Mouse (Mus musculus): ENCODE data around the gene Shank2. TPM values are rescaled to one million over a fixed set of nuclear protein-coding genes. Genes with fewer than 3 reads are reported as not detected.
A peak's percentile ranks its signal among the peaks of the same experiment; 100 is the strongest.

Gene Shank2
- polyA plus RNA-seq, 1 experiment from 2014 or later: 1.5 TPM

GRCm38 (mm10) chr7:144234783-144235182 lies 233.1 kb downstream of the Shank2 start:
- Histone ChIP-seq H3K27ac (no peak overlapping the region), H3K27me3 (no peaks in the 10 kb centered on the region), H3K9ac (no peak overlapping the region), H3K4me1 (peaks cover 16% of the 10 kb centered on the region), H3K9me3 (no peaks in the 10 kb centered on the region), H3K36me3 (no peaks in the 10 kb centered on the region), H3K4me2 (no peak overlapping the region), H3K4me3 (no peak overlapping the region)
- no peak for ATAC-seq (ENCODE audit: insufficient number of reproducible peaks, insufficient read depth, low FRiP score, low TSS enrichment, low read depth)
- 55% methylated on average over 5 of the region's 5 CpGs for WGBS

- Histone ChIP-seq H3K4me1 (peaks cover 24% of the 10 kb centered on the region), H3K27ac (no peak overlapping the region), H3K4me3 (no peak overlapping the region), H3K27me3 (no peaks in the 10 kb centered on the region), H3K9ac (no peak overlapping the region), H3K36me3 (no peaks in the 10 kb centered on the region), H3K9me3 (no peaks in the 10 kb centered on the region), H3K4me2 (no peak overlapping the region)
- 80% methylated on average over 4 of the region's 4 CpGs for WGBS
- ATAC-seq (ENCODE audit: insufficient number of reproducible peaks, insufficient read depth, low FRiP score, low TSS enrichment, low read depth): no peak
These were observed 233.8 kb downstream of the Shank2 start for GRCm38 (mm10) chr7:144235523-144235922.

GRCm38 (mm10) chr7:144236802-144237201 lies 235.1 kb downstream of the Shank2 start:
- no peak overlapping the region for H3K27ac ChIP-seq
- 75% methylated on average over 13 of the region's 13 CpGs for WGBS

GRCm38 (mm10) chr7:144238409-144238808 lies 236.7 kb downstream of the Shank2 start:
- H3K4me1 ChIP-seq: peaks cover 28% of the 10 kb centered on the region
- H3K9me3 ChIP-seq: no peaks in the 10 kb centered on the region
- peak overlapping the region; percentile 4; the same call in 1 of the 2 replicates for H3K4me3 ChIP-seq
- no peak overlapping the region for H3K27ac ChIP-seq
- no peaks in the 10 kb centered on the region for H3K27me3 ChIP-seq
- no peak overlapping the region for H3K9ac ChIP-seq
- ATAC-seq (ENCODE audit: insufficient number of reproducible peaks, insufficient read depth, low FRiP score, low TSS enrichment, low read depth): no peak
- H3K4me2 ChIP-seq: peak overlapping the region; percentile 46
- 24% methylated on average over 12 of the region's 12 CpGs for WGBS
- H3K36me3 ChIP-seq: no peaks in the 10 kb centered on the region

More at GRCm38 (mm10) chr7:144236802-144237201, 235.1 kb downstream of the Shank2 start:
- ATAC-seq (ENCODE audit: insufficient number of reproducible peaks, insufficient read depth, low FRiP score, low TSS enrichment, low read depth): no peak
- Histone ChIP-seq H3K4me1 (peaks cover 24% of the 10 kb centered on the region), H3K9ac (no peak overlapping the region), H3K4me3 (no peak overlapping the region), H3K36me3 (no peaks in the 10 kb centered on the region), H3K27me3 (no peaks in the 10 kb centered on the region), H3K9me3 (no peaks in the 10 kb centered on the region), H3K4me2 (no peak overlapping the region)

GRCm38 (mm10) chr7:144238992-144239391 lies 237.3 kb downstream of the Shank2 start:
- ATAC-seq (ENCODE audit: insufficient number of reproducible peaks, insufficient read depth, low FRiP score, low TSS enrichment, low read depth): no peak
- Histone ChIP-seq H3K36me3 (no peaks in the 10 kb centered on the region), H3K4me1 (peaks cover 28% of the 10 kb centered on the region), H3K9ac (0 out of 2 replicates have a peak overlapping the region, but pooled peaks have one; percentile 3), H3K4me2 (peak overlapping the region; percentile 46), H3K27me3 (no peaks in the 10 kb centered on the region), H3K9me3 (no peaks in the 10 kb centered on the region), H3K27ac (no peak overlapping the region), H3K4me3 (peak overlapping the region; percentile 4)
- 38% methylated on average over 12 of the region's 12 CpGs for whole genome bisulfite sequencing

- Histone ChIP-seq H3K27me3 (no peaks in the 10 kb centered on the region), H3K4me1 (peaks cover 28% of the 10 kb centered on the region), H3K4me2 (peak overlapping the region; percentile 46; the same call in 1 of the 2 replicates), H3K9ac (0 out of 2 replicates have a peak overlapping the region, but pooled peaks have one; percentile 3), H3K36me3 (no peaks in the 10 kb centered on the region), H3K4me3 (no peak overlapping the region), H3K27ac (no peak overlapping the region), H3K9me3 (no peaks in the 10 kb centered on the region)
- WGBS: 44% methylated on average over 6 of the region's 6 CpGs
- no peak for ATAC-seq (ENCODE audit: insufficient number of reproducible peaks, insufficient read depth, low FRiP score, low TSS enrichment, low read depth)
These were observed 238.0 kb downstream of the Shank2 start for GRCm38 (mm10) chr7:144239571-144240370.

- no peak overlapping the region for H3K4me3 ChIP-seq
- WGBS: 72% methylated on average over 4 of the region's 4 CpGs
- ATAC-seq (ENCODE audit: insufficient number of reproducible peaks, insufficient read depth, low FRiP score, low TSS enrichment, low read depth): no peak
- H3K9ac ChIP-seq: no peak overlapping the region
- H3K9me3 ChIP-seq: no peaks in the 10 kb centered on the region
- no peaks in the 10 kb centered on the region for H3K36me3 ChIP-seq
- H3K27me3 ChIP-seq: no peaks in the 10 kb centered on the region
- no peak overlapping the region for H3K4me2 ChIP-seq
- H3K4me1 ChIP-seq: peaks cover 28% of the 10 kb centered on the region
- H3K27ac ChIP-seq: no peak overlapping the region
These were observed 239.1 kb downstream of the Shank2 start for GRCm38 (mm10) chr7:144240736-144241343.

- Histone ChIP-seq H3K4me3 (no peak overlapping the region), H3K9me3 (no peaks in the 10 kb centered on the region), H3K36me3 (no peaks in the 10 kb centered on the region), H3K4me2 (no peak overlapping the region), H3K4me1 (peaks cover 18% of the 10 kb centered on the region), H3K27ac (no peak overlapping the region), H3K9ac (no peak overlapping the region), H3K27me3 (no peaks in the 10 kb centered on the region)
- no peak for ATAC-seq (ENCODE audit: insufficient number of reproducible peaks, insufficient read depth, low FRiP score, low TSS enrichment, low read depth)
- 77% methylated on average over 6 of the region's 6 CpGs for WGBS
These were observed 242.5 kb downstream of the Shank2 start for GRCm38 (mm10) chr7:144244203-144244602.

- Histone ChIP-seq H3K9ac (no peak overlapping the region), H3K27me3 (no peaks in the 10 kb centered on the region), H3K4me1 (peaks cover 4% of the 10 kb centered on the region; the same call in 1 of the 2 replicates), H3K4me3 (no peak overlapping the region), H3K36me3 (no peaks in the 10 kb centered on the region), H3K9me3 (no peaks in the 10 kb centered on the region), H3K4me2 (no peak overlapping the region), H3K27ac (no peak overlapping the region)
- 85% methylated on average over 3 of the region's 3 CpGs for WGBS
- no peak for ATAC-seq (ENCODE audit: insufficient number of reproducible peaks, insufficient read depth, low FRiP score, low TSS enrichment, low read depth)
These were observed 244.5 kb downstream of the Shank2 start for GRCm38 (mm10) chr7:144246271-144246670.

GRCm38 (mm10) chr7:144248686-144249422 lies 247.1 kb downstream of the Shank2 start:
- H3K9ac ChIP-seq: no peak overlapping the region
- WGBS: 45% methylated on average over 2 of the region's 2 CpGs
- H3K36me3 ChIP-seq: no peaks in the 10 kb centered on the region

GRCm38 (mm10) chr7:144250791-144251190 lies 249.1 kb downstream of the Shank2 start:
- Histone ChIP-seq H3K27me3 (no peaks in the 10 kb centered on the region), H3K4me1 (no peaks in the 10 kb centered on the region; the same call in 1 of the 2 replicates), H3K4me2 (no peak overlapping the region), H3K9ac (no peak overlapping the region), H3K9me3 (no peaks in the 10 kb centered on the region), H3K27ac (no peak overlapping the region), H3K36me3 (no peaks in the 10 kb centered on the region), H3K4me3 (no peak overlapping the region)
- no peak for ATAC-seq (ENCODE audit: insufficient number of reproducible peaks, insufficient read depth, low FRiP score, low TSS enrichment, low read depth)
- 82% methylated on average over 4 of the region's 4 CpGs for WGBS

More at GRCm38 (mm10) chr7:144248686-144249422, 247.1 kb downstream of the Shank2 start:
- no peak for ATAC-seq (ENCODE audit: insufficient number of reproducible peaks, insufficient read depth, low FRiP score, low TSS enrichment, low read depth)
- Histone ChIP-seq H3K4me3 (no peak overlapping the region), H3K27me3 (no peaks in the 10 kb centered on the region), H3K27ac (no peak overlapping the region), H3K4me2 (no peak overlapping the region), H3K9me3 (no peaks in the 10 kb centered on the region), H3K4me1 (no peaks in the 10 kb centered on the region)
